Mouse (Mus musculus): ENCODE measurements around the gene Oas1h.
"Not testable (repeated sequence)": the region's sequence is repeated elsewhere in the genome, so short reads cannot be mapped to it uniquely, and the experiment has no call there.

The Oas1h gene

DNA sequence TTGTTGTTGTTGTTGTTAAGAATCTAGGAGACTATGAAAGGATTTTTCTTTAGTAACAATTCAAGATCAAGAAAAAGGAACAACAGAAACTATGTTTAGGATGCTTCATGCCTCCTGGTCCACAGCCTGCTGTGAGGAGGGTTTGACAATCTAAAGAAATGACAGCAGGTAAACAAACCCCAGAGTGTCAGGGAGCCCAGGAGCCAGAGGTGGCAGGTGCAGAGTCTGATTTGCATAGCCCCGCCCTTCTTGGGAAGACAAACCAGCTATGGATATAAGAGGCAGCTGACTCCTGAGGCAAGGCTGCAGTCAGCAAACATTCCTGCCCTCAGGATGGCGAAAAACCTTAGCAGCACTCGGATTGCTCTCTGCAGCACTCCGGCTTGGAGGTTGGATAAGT is at the start of gene Oas1h:
Oas1h (plus strand) TSS at position 301 of the 400 bp plus-strand sequence.
- in situ Hi-C loops (cut with MboI, MseI) = no loop called here

DNA sequence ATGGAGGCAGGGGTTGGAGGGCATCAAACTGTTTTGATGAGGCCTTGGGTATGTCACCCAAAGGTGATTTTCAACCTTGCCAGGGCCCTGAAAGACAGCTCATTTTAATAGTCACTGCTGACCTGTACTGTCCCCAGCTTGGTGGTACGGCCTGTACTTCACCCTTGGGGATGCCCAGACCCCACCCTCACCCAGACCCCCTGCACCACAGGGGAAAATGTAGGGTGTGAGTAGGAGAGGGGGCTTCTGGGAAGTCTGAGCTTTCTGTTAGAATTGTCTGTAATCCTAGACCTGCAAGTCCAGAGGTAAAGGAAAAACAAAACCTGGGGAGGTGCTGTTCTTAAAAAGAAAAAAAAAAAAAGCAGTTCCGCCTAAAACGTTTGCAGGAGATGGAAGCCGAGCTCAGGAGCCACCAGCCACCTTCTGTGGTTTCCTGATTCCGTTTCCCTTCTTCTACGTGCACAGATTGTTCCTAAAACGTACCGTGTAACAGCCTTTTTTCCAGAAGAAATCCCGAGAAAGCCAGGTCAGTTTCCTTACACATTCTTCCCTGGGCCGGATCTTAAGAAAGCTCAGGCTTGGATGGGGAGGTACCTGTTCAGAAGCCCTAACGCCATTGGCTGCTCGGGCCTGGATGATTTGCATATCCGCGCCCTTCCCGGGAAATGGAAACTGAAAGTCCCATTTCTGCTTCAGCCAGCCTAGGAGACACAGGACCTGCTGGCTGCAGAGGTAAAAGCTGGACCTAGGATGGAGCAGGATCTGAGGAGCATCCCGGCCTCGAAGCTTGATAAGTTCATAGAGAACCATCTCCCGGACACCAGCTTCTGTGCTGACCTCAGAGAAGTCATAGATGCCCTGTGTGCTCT is 49.0 kb upstream of the Oas1h start, which contains the start of gene Oas1c:
Oas1c (minus strand) TSS at position 564 of the 869 bp plus-strand sequence.
- in situ Hi-C loops (cut with MboI, MseI) = no loop called here

DNA sequence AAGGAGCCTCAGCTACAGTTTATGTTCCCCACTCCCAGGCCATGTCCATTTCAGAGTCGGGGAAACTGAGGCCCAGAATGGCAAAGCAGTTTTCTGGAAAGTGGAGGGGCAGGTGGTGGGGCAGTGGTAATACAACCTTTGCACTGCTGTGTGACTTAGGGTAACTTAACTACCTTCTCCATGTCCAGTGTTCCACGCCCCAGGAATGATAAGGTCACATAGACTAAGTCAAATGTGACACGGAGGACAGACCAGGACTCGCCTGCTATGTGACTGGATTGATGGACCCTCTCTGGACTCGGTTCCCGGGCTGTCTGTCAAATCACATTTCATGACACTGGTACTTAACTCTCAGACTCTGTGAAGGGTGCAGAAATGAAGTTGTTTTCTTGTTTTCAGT is 48.2 kb upstream of the Oas1h start:
- in situ Hi-C loops (cut with MboI, MseI) = no loop called here

DNA sequence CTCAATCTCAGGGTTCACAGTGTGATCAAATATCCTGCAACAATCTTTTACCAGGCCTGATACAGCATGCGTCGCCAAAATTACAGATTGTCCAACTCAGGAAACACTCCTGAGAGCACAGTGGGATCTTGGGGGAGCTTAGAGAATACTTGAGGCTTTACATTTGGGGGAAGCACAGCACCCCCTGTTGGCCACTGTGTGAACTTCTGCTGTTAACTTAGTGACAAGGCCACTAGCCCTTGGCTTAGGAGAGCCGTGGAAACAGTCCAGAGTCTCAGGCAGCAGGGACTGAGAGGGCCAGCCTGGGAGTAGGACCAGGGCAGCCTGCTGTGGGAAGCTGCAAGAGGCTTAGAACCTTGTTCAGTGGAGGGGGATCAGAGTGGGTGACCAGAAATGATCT is 45.3 kb upstream of the Oas1h start:
- in situ Hi-C loops (cut with MboI, MseI) = no loop called here

DNA sequence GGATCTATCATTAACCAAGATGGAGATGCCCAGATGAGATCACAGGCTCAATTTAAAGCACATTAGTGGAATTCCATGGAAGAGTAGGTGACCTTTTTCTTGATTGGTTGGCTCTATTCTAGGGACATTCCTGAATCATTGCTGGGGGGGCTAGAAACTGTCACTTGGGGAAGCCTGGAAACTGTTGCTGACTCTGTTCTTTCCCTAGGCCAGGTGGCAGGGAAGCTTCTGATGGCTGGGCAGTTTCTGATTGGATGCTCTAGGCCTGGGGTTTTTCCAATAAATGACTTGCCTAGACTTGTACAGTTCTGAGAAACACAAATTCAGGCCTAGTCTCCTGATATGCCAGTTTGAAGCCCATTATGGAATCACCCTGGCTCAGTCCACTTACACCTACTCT is 42.2 kb upstream of the Oas1h start:
- in situ Hi-C loops (cut with MboI, MseI) = no loop called here

DNA sequence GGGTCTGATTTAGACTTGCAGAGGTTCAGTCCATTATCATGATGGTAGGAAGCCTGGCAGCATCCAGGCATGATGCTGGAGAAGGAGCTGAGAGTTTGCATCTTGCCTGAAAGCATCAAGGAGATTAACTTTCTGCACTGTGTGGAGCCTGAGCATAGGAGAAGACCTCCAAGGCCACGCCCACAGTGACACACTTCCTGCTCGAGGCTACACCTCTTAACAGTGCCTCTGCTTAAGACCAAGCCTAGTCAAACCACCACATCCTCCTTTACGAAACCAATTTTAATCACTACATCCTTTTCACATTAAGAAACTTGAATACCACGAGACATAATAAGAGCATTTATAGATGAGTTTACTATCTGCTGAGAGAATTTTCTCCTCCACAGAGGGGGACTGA is 30.2 kb upstream of the Oas1h start:
- in situ Hi-C loops (cut with MboI, MseI) = no loop called here

DNA sequence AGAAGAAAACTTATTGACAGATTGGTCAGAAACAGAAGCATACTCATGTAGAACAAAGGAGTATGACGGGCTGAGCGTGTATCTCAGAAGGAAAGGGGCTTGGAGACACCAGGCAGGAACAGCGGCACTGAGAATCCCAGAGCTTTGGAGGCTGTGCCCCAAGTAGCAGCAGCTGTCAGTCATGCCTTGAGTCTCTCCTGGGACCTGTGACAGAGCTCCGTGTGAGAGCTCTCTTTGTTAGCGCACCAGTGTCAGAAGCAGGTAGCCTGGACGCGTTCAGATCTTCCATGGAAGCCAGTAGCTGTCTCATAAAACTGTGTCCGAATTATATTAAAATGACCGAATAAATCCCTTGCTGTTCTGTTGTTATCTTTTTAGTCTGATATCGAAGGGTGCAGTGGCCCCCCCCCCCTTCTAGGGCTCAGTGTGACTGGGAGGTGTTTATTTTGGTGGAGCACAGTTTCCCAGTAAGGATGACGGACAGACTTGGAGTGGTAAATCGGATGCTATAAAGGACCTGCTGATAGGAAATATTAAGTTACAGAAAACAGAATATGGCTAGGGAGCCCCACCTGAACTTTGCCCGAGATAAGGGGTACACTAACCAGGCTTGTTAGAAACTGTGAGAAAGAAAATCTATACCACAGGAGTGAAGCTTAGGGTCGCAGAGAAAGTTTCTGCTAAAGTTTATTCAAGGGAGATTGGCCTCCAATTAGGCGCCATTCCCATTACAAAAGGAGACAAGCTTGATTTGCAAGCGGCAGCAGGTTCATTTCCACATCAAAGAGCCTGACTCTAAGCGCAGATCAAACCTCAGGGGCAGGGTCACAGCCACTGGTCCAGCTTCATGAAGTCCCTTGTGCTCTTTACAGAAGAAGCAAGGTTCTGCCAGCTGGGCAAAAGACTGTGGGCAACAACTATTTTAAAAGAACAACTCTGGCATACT is 27.6 kb upstream of the Oas1h start:
- in situ Hi-C loops (cut with MboI, MseI) = no loop called here

DNA sequence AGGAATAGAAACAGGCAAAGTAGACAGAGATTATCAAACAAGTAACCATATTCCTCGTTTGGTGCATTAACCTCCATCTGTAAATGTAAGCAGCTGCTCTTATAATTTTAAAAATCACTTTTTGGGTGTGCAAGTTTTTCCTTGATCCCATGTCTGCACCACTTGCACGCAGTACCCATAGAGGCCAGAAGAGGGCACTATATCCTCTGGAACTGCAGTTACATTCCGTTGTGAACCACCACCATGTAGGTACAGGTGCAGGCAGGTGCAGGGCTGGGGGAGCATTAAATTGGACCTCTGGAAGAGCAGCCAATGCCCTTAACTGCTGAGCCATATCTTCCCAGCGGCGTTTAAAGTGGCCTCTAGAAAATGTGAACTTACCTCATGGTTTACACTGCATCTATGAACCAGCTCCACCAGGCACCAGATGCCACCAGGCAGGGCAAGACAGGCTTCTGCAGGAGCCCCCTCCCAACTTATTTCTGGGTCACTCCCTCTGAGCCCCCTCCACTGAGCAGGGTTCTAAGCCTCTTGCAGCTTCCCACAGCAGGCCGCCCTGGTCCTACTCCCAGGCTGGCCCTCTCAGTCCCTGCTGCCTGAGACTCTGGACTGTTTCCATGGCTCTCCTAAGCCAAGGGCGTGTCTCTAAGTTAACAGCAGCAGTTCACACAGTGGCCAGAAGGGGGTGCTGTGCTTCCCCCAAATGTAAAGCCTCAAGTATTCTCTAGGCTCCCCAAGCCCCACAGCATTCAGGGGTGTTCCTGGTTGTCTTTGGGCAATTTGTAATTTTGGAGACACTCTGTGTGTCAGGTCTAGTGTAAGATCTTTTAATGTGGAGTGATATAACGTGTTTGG is 24.3 kb upstream of the Oas1h start:
- in situ Hi-C loops (cut with MboI, MseI) = no loop called here

DNA sequence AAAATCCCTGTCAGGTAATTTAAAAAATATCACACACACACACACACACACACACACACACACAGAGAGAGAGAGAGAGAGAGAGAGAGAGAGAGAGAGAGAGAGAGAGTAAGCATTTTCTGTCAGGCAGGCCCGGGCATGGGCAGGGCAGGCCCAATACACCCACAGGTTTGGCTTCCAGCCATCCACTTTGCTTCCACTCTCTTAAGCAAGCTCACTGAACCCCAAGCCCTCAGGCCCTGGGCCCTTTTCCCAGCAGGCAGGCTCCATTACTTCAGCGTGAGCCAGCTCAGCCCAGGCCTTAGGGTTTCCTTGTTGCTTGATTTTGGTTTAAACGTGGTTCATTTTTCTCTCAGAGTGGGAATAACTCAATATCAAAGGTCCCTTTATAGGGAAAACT is 16.5 kb upstream of the Oas1h start:
- in situ Hi-C loops (cut with MboI, MseI) = loop anchor here (5.0 kb wide), 1 partner anchor 42 kb away; no protein-coding TSS in a partner anchor

DNA sequence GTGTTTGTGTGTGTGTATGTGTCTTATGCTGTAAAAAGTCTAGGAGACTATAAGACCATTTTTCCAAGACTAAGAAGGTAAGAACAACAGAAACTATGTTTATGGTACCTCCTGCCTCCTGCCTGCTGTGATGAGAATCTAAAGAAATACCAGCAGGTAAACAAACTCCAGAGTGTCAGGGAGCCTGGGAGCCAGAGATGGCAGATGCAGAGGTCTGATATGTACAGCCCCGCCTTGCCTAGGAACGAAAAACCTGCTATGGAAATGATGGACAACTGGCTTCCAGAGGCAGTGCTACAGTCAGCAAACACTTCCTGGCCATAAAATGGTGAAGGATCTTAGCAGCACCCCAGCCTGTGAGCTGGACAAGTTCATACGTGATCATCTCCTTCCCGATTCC is 14.2 kb upstream of the Oas1h start, which contains the start of gene Oas1f:
Oas1f (plus strand) TSS at position 301 of the 400 bp plus-strand sequence.
- in situ Hi-C loops (cut with MboI, MseI) = no loop called here

DNA sequence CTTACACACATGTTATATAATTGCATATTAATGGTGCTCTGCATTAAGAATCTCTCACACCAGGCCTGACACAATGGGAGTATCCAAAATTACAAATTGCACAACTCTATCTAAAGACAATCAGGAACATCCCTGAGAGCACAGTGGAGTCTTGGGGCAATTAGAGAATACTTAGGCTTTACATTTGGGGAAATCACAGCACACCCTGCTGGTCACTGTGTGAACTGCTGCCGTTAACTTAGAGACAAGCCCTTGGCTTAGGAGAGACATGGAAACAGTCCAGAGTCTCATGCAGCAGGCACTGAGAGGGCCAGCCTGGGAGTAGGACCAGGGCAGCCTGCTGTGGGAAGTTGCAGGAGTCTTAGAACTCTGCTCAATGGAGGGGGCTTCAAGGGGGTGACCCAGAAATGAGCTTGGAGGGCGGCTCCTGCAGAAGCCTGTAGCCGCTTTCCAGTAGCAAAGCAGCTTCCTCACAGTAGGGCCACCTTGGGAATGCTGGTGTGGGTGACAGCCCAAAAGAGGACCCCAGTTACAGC is 11.6 kb upstream of the Oas1h start:
- in situ Hi-C loops (cut with MboI, MseI) = no loop called here

DNA sequence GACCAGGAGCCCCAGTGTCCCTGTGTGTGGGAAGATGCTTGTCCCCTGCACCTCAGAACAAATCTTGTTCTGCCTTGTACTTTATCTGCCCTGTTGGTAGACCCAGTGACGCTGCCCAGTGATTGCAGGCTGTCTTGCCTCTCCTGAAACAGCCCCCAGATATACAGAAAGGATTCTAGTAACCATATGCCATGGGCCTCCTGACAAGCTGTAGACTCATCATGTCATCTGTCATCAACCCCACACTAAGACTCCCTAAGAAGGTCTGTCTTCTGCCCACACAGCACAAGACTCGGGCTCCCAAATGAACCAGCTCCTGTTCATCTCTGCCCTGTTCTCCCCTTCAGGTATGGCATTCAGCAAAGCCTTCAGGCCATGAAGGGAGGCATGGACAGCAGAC is 2.0 kb upstream of the Oas1h start:
- in situ Hi-C loops (cut with MboI, MseI) = no loop called here

DNA sequence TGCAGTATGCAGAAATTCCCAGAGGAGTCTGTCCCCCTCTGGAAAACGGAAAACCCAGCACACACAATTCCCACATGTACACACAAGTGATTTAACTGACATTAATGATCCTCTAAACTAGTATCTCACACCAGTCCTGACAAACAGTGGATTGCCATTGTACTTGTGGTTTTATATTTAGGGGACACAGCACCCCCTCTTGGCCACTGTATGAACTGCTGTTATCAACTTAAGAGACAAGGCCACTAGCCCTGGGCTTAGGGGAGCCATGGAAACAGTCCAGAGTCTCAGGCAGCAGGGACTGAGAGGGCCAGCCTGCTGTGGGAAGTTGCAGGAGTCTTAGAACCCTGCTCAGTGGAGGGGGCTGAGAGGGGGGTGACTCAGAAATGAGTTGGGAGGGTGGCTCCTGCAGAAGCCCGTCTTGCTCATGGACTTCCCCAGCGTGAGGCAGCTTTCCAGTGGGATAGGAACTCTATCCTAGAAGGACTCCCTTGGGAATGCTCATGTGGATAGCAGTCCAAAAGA is 4.2 kb downstream of the Oas1h start:
- in situ Hi-C loops (cut with MboI, MseI) = no loop called here

DNA sequence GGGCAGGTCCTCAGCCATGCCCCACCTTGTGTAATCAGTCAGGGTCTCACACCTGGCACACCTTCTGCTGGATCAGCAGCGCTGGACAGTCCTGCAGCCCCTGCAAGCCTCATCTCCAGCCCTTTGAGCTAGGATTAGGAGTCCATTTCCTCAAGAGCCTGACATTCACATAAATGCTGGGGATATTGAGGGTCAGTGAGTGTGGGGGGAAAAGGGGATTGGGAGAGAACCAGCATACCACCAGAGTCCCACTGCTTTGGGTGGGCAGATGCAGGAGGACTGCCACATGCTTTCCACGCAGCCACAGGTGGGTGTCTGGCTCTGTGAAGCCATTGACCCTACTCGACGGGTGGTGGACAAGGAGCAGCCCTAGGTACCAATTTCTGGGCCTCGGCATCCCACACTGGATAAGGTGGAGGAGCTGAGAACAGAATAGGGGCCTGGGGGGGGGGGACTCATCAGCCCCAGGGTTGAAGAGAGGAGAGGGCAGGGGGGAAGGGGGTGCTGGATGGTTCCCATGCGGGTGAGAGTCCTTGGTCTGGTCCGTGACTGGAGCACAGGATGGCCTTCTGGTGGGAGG is 8.3 kb downstream of the Oas1h start:
- in situ Hi-C loops (cut with MboI, MseI) = no loop called here

DNA sequence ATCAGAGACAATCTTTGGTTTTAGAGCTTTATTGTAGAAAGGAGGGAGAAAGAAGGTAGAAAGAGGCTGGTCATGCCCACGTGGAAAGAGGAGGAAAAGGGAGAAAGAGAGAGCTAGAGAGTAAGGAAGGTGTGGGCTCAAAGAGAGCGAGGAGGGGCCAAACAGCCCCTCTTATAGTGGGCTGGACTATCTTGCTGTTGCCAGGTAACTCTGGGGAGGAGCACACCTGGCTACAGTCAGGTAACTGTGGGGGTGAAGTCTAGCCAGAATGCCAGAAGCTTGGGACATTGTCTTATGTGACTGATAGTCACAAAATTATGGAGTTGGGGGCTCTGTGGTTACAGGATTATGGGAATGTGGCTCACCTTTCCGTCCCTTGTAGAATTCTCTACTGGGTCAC is 8.9 kb downstream of the Oas1h start:
- in situ Hi-C loops (cut with MboI, MseI) = no loop called here

DNA sequence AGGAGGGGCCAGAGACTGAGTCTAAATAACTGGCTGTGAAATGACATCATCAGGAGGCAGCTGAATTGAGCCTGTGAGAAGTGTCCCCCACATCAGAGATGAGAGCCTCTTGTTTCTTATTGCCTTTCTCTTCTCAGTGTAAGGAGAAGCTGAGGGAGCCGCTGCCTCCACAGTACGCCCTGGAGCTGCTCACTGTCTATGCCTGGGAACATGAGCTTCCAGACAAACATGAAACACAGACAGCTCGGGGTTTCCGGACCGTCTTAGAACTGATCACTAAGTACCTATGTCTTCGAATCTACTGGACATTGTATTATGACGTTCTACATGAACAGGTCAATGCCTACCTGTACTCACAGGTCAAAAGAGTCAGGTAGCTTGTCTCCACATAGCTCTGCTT is 9.6 kb downstream of the Oas1h start:
- in situ Hi-C loops (cut with MboI, MseI) = no loop called here

DNA sequence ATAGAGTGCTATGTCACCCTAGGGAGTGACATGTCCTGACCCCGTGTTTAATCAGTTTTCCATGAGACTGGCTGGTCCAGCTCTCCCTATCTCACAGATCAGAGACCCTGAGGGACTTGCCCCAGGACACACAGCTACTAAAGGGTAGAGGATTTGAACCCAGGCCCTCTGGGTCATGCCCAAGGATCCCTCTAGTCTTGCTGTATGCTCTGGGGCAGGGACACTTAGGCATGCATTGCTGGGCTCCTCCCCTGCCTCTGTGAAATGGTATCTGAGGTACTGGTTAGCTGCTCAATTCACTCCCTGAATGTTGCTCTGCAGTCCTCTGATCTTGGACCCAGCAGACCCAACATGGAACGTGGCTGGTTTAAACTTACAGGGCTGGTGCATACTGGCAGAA is 10.2 kb downstream of the Oas1h start:
- in situ Hi-C loops (cut with MboI, MseI) = no loop called here

DNA sequence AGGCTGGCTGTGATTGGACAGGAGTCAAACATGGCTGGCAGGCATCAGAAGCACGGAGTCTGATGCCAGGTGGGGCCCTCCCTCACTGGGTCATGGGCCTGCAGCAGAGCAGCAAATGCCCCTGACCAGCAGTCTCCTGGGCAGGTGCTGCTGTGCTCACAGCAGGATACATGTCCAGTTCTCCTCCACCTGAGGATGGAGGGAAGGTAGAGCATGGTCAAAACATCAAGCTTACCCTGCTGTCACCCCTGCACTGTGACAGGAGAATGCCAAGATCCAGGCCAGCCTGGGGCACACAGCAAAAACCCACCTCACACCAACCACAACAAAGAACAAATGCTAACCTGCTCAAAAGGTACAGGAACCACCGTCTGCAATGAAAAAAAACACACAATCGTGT is 15.6 kb downstream of the Oas1h start:
- in situ Hi-C loops (cut with MboI, MseI) = not testable (repeated sequence)

DNA sequence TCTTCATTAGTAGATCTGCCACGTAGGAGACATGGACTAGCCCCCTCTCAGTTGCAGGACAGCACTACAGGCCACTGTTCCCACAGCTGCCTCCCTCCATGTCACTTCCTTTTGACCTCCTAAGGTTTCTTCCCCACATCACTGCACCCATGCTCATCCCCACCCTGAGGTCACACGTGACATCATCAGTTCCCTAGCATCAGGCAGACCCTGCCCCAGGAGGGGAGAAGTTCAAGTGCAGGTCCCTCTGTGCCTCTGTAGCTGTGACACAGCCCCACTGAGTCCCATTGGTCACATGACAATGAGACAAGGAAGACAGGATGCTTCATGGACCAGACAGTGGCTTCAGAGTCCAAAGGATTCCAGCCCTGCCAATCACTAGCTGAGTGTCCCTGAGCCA is 16.2 kb downstream of the Oas1h start:
- in situ Hi-C loops (cut with MboI, MseI) = not testable (repeated sequence)

DNA sequence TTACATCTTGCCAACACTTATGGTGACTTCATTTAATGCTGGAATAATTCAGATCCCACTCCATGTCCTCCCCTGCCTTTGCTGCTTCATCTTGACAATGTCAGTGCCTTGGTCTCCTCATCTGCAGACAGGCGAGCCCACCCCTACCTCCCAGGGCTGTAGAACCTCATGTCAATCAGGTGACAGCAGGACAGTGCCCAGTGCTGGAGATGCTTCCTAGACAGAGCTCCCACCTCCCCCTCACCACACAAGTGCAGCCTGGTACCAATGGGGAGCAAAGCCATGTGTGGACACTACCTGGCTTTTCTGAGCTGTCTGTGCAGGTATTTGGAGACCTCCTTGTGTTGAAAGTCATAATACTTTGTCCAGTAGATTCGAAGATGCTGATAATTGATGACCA is 17.6 kb downstream of the Oas1h start:
- in situ Hi-C loops (cut with MboI, MseI) = not testable (repeated sequence)

DNA sequence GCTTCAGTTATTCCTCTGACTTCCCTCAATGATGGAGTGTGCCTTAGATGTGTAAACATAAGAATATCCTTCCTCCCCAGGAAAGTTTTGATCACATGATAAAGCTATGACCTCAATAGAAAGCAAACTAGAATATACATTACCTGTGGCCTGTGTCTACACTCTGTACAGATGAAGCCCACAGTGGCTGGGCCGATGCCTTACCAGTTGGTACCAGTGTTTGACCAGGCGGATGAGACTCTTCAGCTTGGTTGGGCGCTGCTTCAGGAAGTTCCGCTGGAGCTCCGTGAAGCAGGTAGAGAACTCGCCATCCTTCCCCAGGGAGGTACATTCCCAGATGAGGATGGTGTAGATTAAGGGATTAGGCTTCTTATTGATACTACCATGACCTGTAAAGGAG is 20.5 kb downstream of the Oas1h start:
- in situ Hi-C loops (cut with MboI, MseI) = not testable (repeated sequence)

Data from T-helper 2 cell (primary cell).